Mouse (Mus musculus): ENCODE results near the gene Ppp2r5e. TPM values are rescaled to one million over a fixed set of nuclear protein-coding genes. Genes with fewer than 3 reads are reported as not detected.

The Ppp2r5e gene
- polyA plus RNA-seq, 1 experiment: 34.9 TPM

- TF ChIP-seq CTCF (IDR thresholded peaks at IDR 0.05; ENCODE audit: extremely low read depth, insufficient read depth, low read length): no peak
- TF ChIP-seq POLR2A (IDR thresholded peaks at IDR 0.05; ENCODE audit: extremely low read depth, insufficient read depth, low read length): no peak
- Histone ChIP-seq H3K27ac (ENCODE audit: insufficient read depth, low read length) (no peak overlapping the region), H3K4me3 (ENCODE audit: insufficient read depth, low read length) (no peak overlapping the region), H3K4me1 (ENCODE audit: control insufficient read depth, insufficient read depth, low read length) (peaks cover 15% of the 10 kb centered on the region)
Observed at GRCm38 (mm10) chr12:75528857-75529808, 66.9 kb downstream of the Ppp2r5e start.

GRCm38 (mm10) chr12:75528300-75528699 lies 67.7 kb downstream of the Ppp2r5e start:
- Histone ChIP-seq H3K27ac (ENCODE audit: insufficient read depth, low read length) (no peak overlapping the region), H3K4me3 (ENCODE audit: insufficient read depth, low read length) (no peak overlapping the region), H3K4me1 (ENCODE audit: control insufficient read depth, insufficient read depth, low read length) (peaks cover 15% of the 10 kb centered on the region)
- no peak for TF ChIP-seq CTCF (IDR thresholded peaks at IDR 0.05; ENCODE audit: extremely low read depth, insufficient read depth, low read length)
- no peak for TF ChIP-seq POLR2A (IDR thresholded peaks at IDR 0.05; ENCODE audit: extremely low read depth, insufficient read depth, low read length)

- TF ChIP-seq POLR2A (IDR thresholded peaks at IDR 0.05; ENCODE audit: extremely low read depth, insufficient read depth, low read length) (no peak), CTCF (IDR thresholded peaks at IDR 0.05; ENCODE audit: extremely low read depth, insufficient read depth, low read length) (no peak)
- H3K27ac ChIP-seq (ENCODE audit: insufficient read depth, low read length): no peak overlapping the region
- H3K4me1 ChIP-seq (ENCODE audit: control insufficient read depth, insufficient read depth, low read length): peaks cover 11% of the 10 kb centered on the region
Observed at GRCm38 (mm10) chr12:75524199-75524598, 71.8 kb downstream of the Ppp2r5e start.

GRCm38 (mm10) chr12:75522931-75523330 lies 73.1 kb downstream of the Ppp2r5e start:
- H3K4me1 ChIP-seq (ENCODE audit: control insufficient read depth, insufficient read depth, low read length): peaks cover 7% of the 10 kb centered on the region; the same call in 1 of the 2 replicates
- TF ChIP-seq POLR2A (IDR thresholded peaks at IDR 0.05; ENCODE audit: extremely low read depth, insufficient read depth, low read length): no peak
- no peak for TF ChIP-seq CTCF (IDR thresholded peaks at IDR 0.05; ENCODE audit: extremely low read depth, insufficient read depth, low read length)
- H3K4me3 ChIP-seq (ENCODE audit: insufficient read depth, low read length): no peak overlapping the region
- no peak overlapping the region for H3K27ac ChIP-seq (ENCODE audit: insufficient read depth, low read length)

More at GRCm38 (mm10) chr12:75524199-75524598, 71.8 kb downstream of the Ppp2r5e start:
- H3K4me3 ChIP-seq (ENCODE audit: insufficient read depth, low read length): no peak overlapping the region

GRCm38 (mm10) chr12:75522360-75522759 lies 73.7 kb downstream of the Ppp2r5e start:
- H3K27ac ChIP-seq (ENCODE audit: insufficient read depth, low read length): no peak overlapping the region
- TF ChIP-seq CTCF (IDR thresholded peaks at IDR 0.05; ENCODE audit: extremely low read depth, insufficient read depth, low read length) (no peak), POLR2A (IDR thresholded peaks at IDR 0.05; ENCODE audit: extremely low read depth, insufficient read depth, low read length) (no peak)
- no peak overlapping the region for H3K4me3 ChIP-seq (ENCODE audit: insufficient read depth, low read length)
- H3K4me1 ChIP-seq (ENCODE audit: control insufficient read depth, insufficient read depth, low read length): peaks cover 5% of the 10 kb centered on the region; the same call in 1 of the 2 replicates

GRCm38 (mm10) chr12:75520395-75520794 lies 75.7 kb downstream of the Ppp2r5e start:
- Histone ChIP-seq H3K27ac (ENCODE audit: insufficient read depth, low read length) (no peak overlapping the region), H3K4me1 (ENCODE audit: control insufficient read depth, insufficient read depth, low read length) (peaks cover 5% of the 10 kb centered on the region; the same call in 1 of the 2 replicates), H3K4me3 (ENCODE audit: insufficient read depth, low read length) (no peak overlapping the region)
- no peak for TF ChIP-seq CTCF (IDR thresholded peaks at IDR 0.05; ENCODE audit: extremely low read depth, insufficient read depth, low read length)

GRCm38 (mm10) chr12:75519181-75519940 lies 76.7 kb downstream of the Ppp2r5e start:
- TF ChIP-seq CTCF (IDR thresholded peaks at IDR 0.05; ENCODE audit: extremely low read depth, insufficient read depth, low read length): no peak
- TF ChIP-seq POLR2A (IDR thresholded peaks at IDR 0.05; ENCODE audit: extremely low read depth, insufficient read depth, low read length): no peak
- Histone ChIP-seq H3K4me1 (ENCODE audit: control insufficient read depth, insufficient read depth, low read length) (peaks cover 5% of the 10 kb centered on the region; the same call in 1 of the 2 replicates), H3K27ac (ENCODE audit: insufficient read depth, low read length) (no peak overlapping the region), H3K4me3 (ENCODE audit: insufficient read depth, low read length) (no peak overlapping the region)

GRCm38 (mm10) chr12:75515301-75515906 lies 80.6 kb downstream of the Ppp2r5e start:
- H3K4me3 ChIP-seq (ENCODE audit: insufficient read depth, low read length): no peak overlapping the region
- no peak for TF ChIP-seq CTCF (IDR thresholded peaks at IDR 0.05; ENCODE audit: extremely low read depth, insufficient read depth, low read length)
- no peak for TF ChIP-seq POLR2A (IDR thresholded peaks at IDR 0.05; ENCODE audit: extremely low read depth, insufficient read depth, low read length)
- peaks cover 4% of the 10 kb centered on the region; the same call in 1 of the 2 replicates for H3K4me1 ChIP-seq (ENCODE audit: control insufficient read depth, insufficient read depth, low read length)
- H3K27ac ChIP-seq (ENCODE audit: insufficient read depth, low read length): no peak overlapping the region

GRCm38 (mm10) chr12:75511520-75511919 lies 84.5 kb downstream of the Ppp2r5e start:
- H3K4me1 ChIP-seq (ENCODE audit: control insufficient read depth, insufficient read depth, low read length): peaks cover 1% of the 10 kb centered on the region; the same call in 1 of the 2 replicates
- H3K27ac ChIP-seq (ENCODE audit: insufficient read depth, low read length): no peak overlapping the region; the same call in 1 of the 2 replicates
- H3K4me3 ChIP-seq (ENCODE audit: insufficient read depth, low read length): no peak overlapping the region
- no peak for TF ChIP-seq POLR2A (IDR thresholded peaks at IDR 0.05; ENCODE audit: extremely low read depth, insufficient read depth, low read length)
- no peak for TF ChIP-seq CTCF (IDR thresholded peaks at IDR 0.05; ENCODE audit: extremely low read depth, insufficient read depth, low read length)
